Mouse (Mus musculus): ENCODE measurements around the gene Lyz2. TPM values are rescaled to one million over a fixed set of nuclear protein-coding genes. Genes with fewer than 3 reads are reported as not detected.
"Not testable (repeated sequence)": the region's sequence is repeated elsewhere in the genome, so short reads cannot be mapped to it uniquely, and the experiment has no call there.

Lyz2 gene
- total RNA-seq, 1 experiment = 0.13 TPM

GRCm38 (mm10) chr10:117286366-117286970 is 4.3 kb upstream of the Lyz2 start:
- in situ Hi-C loops (cut with MboI; ENCODE audit: low sequenced_read_pairs in 2 of 2, unreplicated experiment in 2 of 2) = no loop called here
- Histone ChIP-seq H3K36me3 (ENCODE audit: control insufficient read depth, insufficient read depth, low read length, poor library complexity, severe bottlenecking) (no peaks in the 10 kb centered on the region), H3K9ac (ENCODE audit: insufficient read depth, low read depth, low read length, poor library complexity, severe bottlenecking) (no peak overlapping the region), H3K4me3 (ENCODE audit: insufficient read depth in 1 of 2, low read depth in 1 of 2, low read length in 2 of 2, poor library complexity in 1 of 2, severe bottlenecking in 1 of 2) (no peak overlapping the region), H3K9me3 (ENCODE audit: control insufficient read depth, insufficient read depth, low read depth, low read length) (no peaks in the 10 kb centered on the region), H3K4me1 (ENCODE audit: control insufficient read depth in 2 of 2, insufficient read depth in 2 of 2, low read length in 2 of 2, poor library complexity in 1 of 2) (no peaks in the 10 kb centered on the region), H3K27ac (ENCODE audit: insufficient read depth, low read depth, low read length, poor library complexity, severe bottlenecking) (no peak overlapping the region)
- TF ChIP-seq ZNF384 (IDR thresholded peaks at IDR 0.05; ENCODE audit: low read depth, low read length) (no peak), ZC3H11A (IDR thresholded peaks at IDR 0.05; ENCODE audit: borderline replicate concordance, low read depth, low read length) (no peak), MAFK (IDR thresholded peaks at IDR 0.05; ENCODE audit: insufficient read depth, low read depth, low read length) (no peak), CHD2 (IDR thresholded peaks at IDR 0.05; ENCODE audit: low read depth, low read length) (no peak), HCFC1 (IDR thresholded peaks at IDR 0.05; ENCODE audit: borderline replicate concordance, insufficient read depth, low read length) (no peak)
- no peak for DNase-seq (ENCODE audit: low read depth, low spot score)

DNA sequence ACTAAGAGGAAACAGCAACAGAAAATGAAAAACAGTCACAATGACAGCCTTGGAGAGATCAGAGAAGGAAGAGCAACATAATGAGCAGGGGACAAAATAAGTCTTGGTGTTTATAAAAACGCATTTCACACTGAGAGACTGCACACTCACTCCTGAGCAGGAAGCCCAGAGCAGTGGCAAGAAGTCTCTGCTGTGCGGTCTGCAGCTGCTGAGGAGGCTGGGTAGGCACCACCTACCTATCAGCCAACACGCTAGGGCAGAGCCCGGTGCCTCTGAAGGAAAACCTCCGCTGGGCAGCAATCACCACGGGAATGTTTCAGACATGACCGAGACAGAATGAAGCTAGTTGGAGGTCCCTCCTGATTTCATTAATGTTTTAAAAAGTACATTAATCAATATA is 3.5 kb upstream of the Lyz2 start:
- H3K4me3 ChIP-seq (ENCODE audit: insufficient read depth in 1 of 2, low read depth in 1 of 2, low read length in 2 of 2, poor library complexity in 1 of 2, severe bottlenecking in 1 of 2); DNase-seq (ENCODE audit: low read depth, low spot score); H3K27ac ChIP-seq (ENCODE audit: insufficient read depth, low read depth, low read length, poor library complexity, severe bottlenecking); in situ Hi-C loops (cut with MboI; ENCODE audit: low sequenced_read_pairs in 2 of 2, unreplicated experiment in 2 of 2); H3K9ac ChIP-seq (ENCODE audit: insufficient read depth, low read depth, low read length, poor library complexity, severe bottlenecking); H3K9me3 ChIP-seq (ENCODE audit: control insufficient read depth, insufficient read depth, low read depth, low read length); H3K4me1 ChIP-seq (ENCODE audit: control insufficient read depth in 2 of 2, insufficient read depth in 2 of 2, low read length in 2 of 2, poor library complexity in 1 of 2); H3K36me3 ChIP-seq (ENCODE audit: control insufficient read depth, insufficient read depth, low read length, poor library complexity, severe bottlenecking): not testable (repeated sequence)

DNA sequence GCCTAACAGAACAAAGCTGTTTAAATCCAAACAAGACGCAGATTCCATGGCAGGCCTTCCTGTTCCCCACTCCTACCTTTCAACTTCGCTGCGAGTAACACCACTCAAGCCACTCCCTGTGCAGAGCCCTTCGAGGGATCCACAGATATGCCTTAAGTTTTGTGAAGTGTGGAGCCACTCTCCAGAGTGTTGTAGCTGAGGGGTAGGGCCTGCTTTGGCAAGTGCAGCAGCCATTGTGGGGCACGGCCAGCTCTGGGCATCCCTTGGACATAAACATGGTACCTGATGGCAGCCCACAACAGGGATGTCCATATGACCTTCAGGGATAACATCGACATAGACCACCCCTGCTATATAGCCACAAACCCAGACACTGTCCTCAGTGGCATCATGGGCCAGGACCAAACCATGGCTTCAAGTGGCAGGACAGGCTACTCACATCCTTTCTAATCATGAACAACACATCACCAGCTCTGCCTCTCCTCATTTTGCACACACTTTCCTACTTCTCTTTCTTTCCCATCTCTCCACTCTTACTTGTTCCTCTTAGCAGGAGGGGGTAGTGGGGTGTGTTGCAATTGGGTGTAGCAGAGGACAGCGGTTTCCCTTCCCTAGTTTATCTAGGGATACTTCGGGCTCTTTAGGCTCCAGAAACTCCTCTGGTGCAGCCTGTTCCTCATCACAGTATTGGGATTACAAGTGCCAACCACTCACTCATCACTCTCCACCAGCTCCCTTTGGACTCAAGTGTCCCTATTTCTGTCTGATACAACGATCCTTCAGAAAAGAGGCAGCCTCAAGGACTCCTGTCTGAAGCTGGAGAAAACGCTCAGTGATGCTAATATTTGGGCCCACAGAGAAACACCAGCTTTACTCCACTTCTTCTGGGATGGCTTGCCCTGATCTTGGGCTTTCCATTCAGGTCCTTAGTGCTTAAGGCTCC is 2.7 kb upstream of the Lyz2 start:
- Histone ChIP-seq H3K27ac (ENCODE audit: insufficient read depth, low read depth, low read length, poor library complexity, severe bottlenecking) (no peak overlapping the region), H3K36me3 (ENCODE audit: control insufficient read depth, insufficient read depth, low read length, poor library complexity, severe bottlenecking) (no peaks in the 10 kb centered on the region), H3K4me1 (ENCODE audit: control insufficient read depth in 2 of 2, insufficient read depth in 2 of 2, low read length in 2 of 2, poor library complexity in 1 of 2) (no peaks in the 10 kb centered on the region), H3K9me3 (ENCODE audit: control insufficient read depth, insufficient read depth, low read depth, low read length) (no peaks in the 10 kb centered on the region), H3K4me3 (ENCODE audit: insufficient read depth in 1 of 2, low read depth in 1 of 2, low read length in 2 of 2, poor library complexity in 1 of 2, severe bottlenecking in 1 of 2) (no peak overlapping the region), H3K9ac (ENCODE audit: insufficient read depth, low read depth, low read length, poor library complexity, severe bottlenecking) (no peak overlapping the region)
- in situ Hi-C loops (cut with MboI; ENCODE audit: low sequenced_read_pairs in 2 of 2, unreplicated experiment in 2 of 2) = no loop called here
- TF ChIP-seq CHD2 (IDR thresholded peaks at IDR 0.05; ENCODE audit: low read depth, low read length) (no peak), MAFK (IDR thresholded peaks at IDR 0.05; ENCODE audit: insufficient read depth, low read depth, low read length) (no peak), HCFC1 (IDR thresholded peaks at IDR 0.05; ENCODE audit: borderline replicate concordance, insufficient read depth, low read length) (no peak), ZNF384 (IDR thresholded peaks at IDR 0.05; ENCODE audit: low read depth, low read length) (no peak), ZC3H11A (IDR thresholded peaks at IDR 0.05; ENCODE audit: borderline replicate concordance, low read depth, low read length) (no peak)
- no peak for DNase-seq (ENCODE audit: low read depth, low spot score)

DNA sequence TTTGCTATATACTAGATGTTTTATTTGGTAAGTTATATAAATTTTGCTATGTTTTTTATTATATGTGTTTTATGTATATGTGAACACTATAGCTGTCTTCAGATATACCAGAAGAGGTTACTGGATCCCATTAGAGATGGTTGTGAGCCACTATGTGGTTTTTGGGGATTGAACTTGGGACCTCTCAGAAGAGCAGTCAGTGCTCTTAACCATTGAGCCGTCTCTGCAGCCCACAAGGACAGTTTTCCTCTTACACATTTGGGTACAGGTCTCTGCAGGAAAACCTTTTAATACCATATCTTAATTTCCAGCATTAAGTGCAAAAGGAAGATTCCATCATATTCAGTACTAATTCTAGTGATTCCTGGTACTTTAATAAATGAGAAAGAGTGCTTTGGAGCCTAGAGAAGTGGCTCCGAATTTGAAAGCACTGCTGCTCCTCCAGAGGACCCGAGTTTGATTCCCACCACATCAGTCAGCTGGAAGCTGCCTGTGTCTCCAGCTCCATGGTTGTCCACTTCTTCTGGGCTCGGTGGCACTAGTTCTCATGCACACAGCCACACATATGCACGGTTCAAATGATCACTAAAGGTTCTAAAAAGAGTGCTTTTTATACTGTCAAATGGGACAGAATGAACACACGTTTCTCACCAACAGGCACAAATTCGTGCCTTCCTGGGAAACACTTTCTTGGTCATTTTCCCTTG is 1.9 kb upstream of the Lyz2 start:
- H3K36me3 ChIP-seq (ENCODE audit: control insufficient read depth, insufficient read depth, low read length, poor library complexity, severe bottlenecking) = no peaks in the 10 kb centered on the region

GRCm38 (mm10) chr10:117283196-117283595 is 1.1 kb upstream of the Lyz2 start:
- H3K4me1 ChIP-seq (ENCODE audit: control insufficient read depth in 2 of 2, insufficient read depth in 2 of 2, low read length in 2 of 2, poor library complexity in 1 of 2); H3K9me3 ChIP-seq (ENCODE audit: control insufficient read depth, insufficient read depth, low read depth, low read length); H3K4me3 ChIP-seq (ENCODE audit: insufficient read depth in 1 of 2, low read depth in 1 of 2, low read length in 2 of 2, poor library complexity in 1 of 2, severe bottlenecking in 1 of 2); H3K27ac ChIP-seq (ENCODE audit: insufficient read depth, low read depth, low read length, poor library complexity, severe bottlenecking); in situ Hi-C loops (cut with MboI; ENCODE audit: low sequenced_read_pairs in 2 of 2, unreplicated experiment in 2 of 2); H3K9ac ChIP-seq (ENCODE audit: insufficient read depth, low read depth, low read length, poor library complexity, severe bottlenecking); DNase-seq (ENCODE audit: low read depth, low spot score); H3K36me3 ChIP-seq (ENCODE audit: control insufficient read depth, insufficient read depth, low read length, poor library complexity, severe bottlenecking): not testable (repeated sequence)

More for the DNA sequence above, 1.9 kb upstream of the Lyz2 start:
- in situ Hi-C loops (cut with MboI; ENCODE audit: low sequenced_read_pairs in 2 of 2, unreplicated experiment in 2 of 2) = no loop called here
- DNase-seq (ENCODE audit: low read depth, low spot score) = no peak
- Histone ChIP-seq H3K27ac (ENCODE audit: insufficient read depth, low read depth, low read length, poor library complexity, severe bottlenecking) (no peak overlapping the region), H3K4me3 (ENCODE audit: insufficient read depth in 1 of 2, low read depth in 1 of 2, low read length in 2 of 2, poor library complexity in 1 of 2, severe bottlenecking in 1 of 2) (no peak overlapping the region), H3K9ac (ENCODE audit: insufficient read depth, low read depth, low read length, poor library complexity, severe bottlenecking) (no peak overlapping the region), H3K4me1 (ENCODE audit: control insufficient read depth in 2 of 2, insufficient read depth in 2 of 2, low read length in 2 of 2, poor library complexity in 1 of 2) (no peaks in the 10 kb centered on the region), H3K9me3 (ENCODE audit: control insufficient read depth, insufficient read depth, low read depth, low read length) (no peaks in the 10 kb centered on the region)
- TF ChIP-seq ZC3H11A (IDR thresholded peaks at IDR 0.05; ENCODE audit: borderline replicate concordance, low read depth, low read length) (no peak), CHD2 (IDR thresholded peaks at IDR 0.05; ENCODE audit: low read depth, low read length) (no peak), ZNF384 (IDR thresholded peaks at IDR 0.05; ENCODE audit: low read depth, low read length) (no peak), HCFC1 (IDR thresholded peaks at IDR 0.05; ENCODE audit: borderline replicate concordance, insufficient read depth, low read length) (no peak), MAFK (IDR thresholded peaks at IDR 0.05; ENCODE audit: insufficient read depth, low read depth, low read length) (no peak)
